8 mouse cellular contexts compared by ENCODE assay signal in genomic region chrX:73965307-73965706, GRCm38 (mm10). TPM values are rescaled to one million over a fixed set of nuclear protein-coding genes. Genes with fewer than 3 reads are reported as not detected.
DNase-seq lines count a peak whose midpoint lies in the region; ATAC-seq lines count a peak whose summit lies in the region.

No protein-coding gene starts in this region.

- H3K4me1 ChIP-seq in heart, embryonic 14.5 days (ENCODE audit: control insufficient read depth in 2 of 2, insufficient read depth in 2 of 2, low read length in 2 of 2) = peaks cover 7 to 15% of the 10 kb centered on the region in 2 experiments
- H3K4me1 ChIP-seq in liver, embryonic 12.5 days = peaks cover 48% of the 10 kb centered on the region
- peaks cover 9% of the 10 kb centered on the region; the same call in 1 of the 2 replicates for H3K4me1 ChIP-seq in neural tube, embryonic 14.5 days (ENCODE audit: control insufficient read depth, insufficient read depth, low read length)

- peak overlapping the region; percentile 69 to 73 for H3K4me3 ChIP-seq in heart, embryonic 14.5 days (ENCODE audit: control insufficient read depth in 1 of 2, insufficient read depth in 1 of 2, low read depth in 1 of 2, low read length in 2 of 2)
- H3K4me3 ChIP-seq in liver, embryonic 12.5 days = peak overlapping the region; percentile 82
- peak overlapping the region; percentile 55 for H3K4me3 ChIP-seq in neural tube, embryonic 14.5 days (ENCODE audit: low read depth, low read length)

- peak overlapping the region; percentile 82 for H3K9ac ChIP-seq in heart, embryonic 14.5 days (ENCODE audit: low read length)
- peak overlapping the region; percentile 86 for H3K9ac ChIP-seq in liver, embryonic 12.5 days
- H3K9ac ChIP-seq in neural tube, embryonic 14.5 days (replicated peaks; ENCODE audit: low read depth, low read length) = peak overlapping the region; percentile 69

- peak; percentile 30 for DNase-seq in urinary bladder, postnatal 25 days (ENCODE audit: low spot score)
- DNase-seq in urinary bladder, postnatal 10 days (ENCODE audit: low spot score) = no peak
- DNase-seq in cerebellum, postnatal 25 days = peak; percentile 35 to 67
- peak; percentile 52 to 73 for DNase-seq in kidney, postnatal 25 days
- peak; percentile 70 to 82 for DNase-seq in thymus, postnatal 36 days

- H3K27ac ChIP-seq in heart, embryonic 14.5 days (replicated peaks in 1 of 2; ENCODE audit: control insufficient read depth in 1 of 2, insufficient read depth in 1 of 2, low read depth in 2 of 2, low read length in 2 of 2) = peak overlapping the region; percentile 97 to 100
- peak overlapping the region; percentile 99 for H3K27ac ChIP-seq in liver, embryonic 12.5 days
- H3K27ac ChIP-seq in neural tube, embryonic 14.5 days (ENCODE audit: low read depth, low read length) = peak overlapping the region; percentile 93

- no peaks in the 10 kb centered on the region for H3K27me3 ChIP-seq in heart, embryonic 14.5 days (ENCODE audit: control insufficient read depth, insufficient read depth, low read length)
- H3K27me3 ChIP-seq in liver, embryonic 12.5 days (replicated peaks) = peaks cover 12% of the 10 kb centered on the region; the same call in 1 of the 2 replicates
- H3K27me3 ChIP-seq in neural tube, embryonic 14.5 days (ENCODE audit: control insufficient read depth, insufficient read depth, low read length) = no peaks in the 10 kb centered on the region

- peaks cover 25% of the 10 kb centered on the region for H3K36me3 ChIP-seq in heart, embryonic 14.5 days (ENCODE audit: control insufficient read depth, insufficient read depth, low read length)
- H3K36me3 ChIP-seq in liver, embryonic 12.5 days = peaks cover 41% of the 10 kb centered on the region
- no peaks in the 10 kb centered on the region for H3K36me3 ChIP-seq in neural tube, embryonic 14.5 days (ENCODE audit: control insufficient read depth, insufficient read depth, low read length)

- H3K4me2 ChIP-seq in heart, embryonic 14.5 days (ENCODE audit: low read length) = peak overlapping the region; percentile 68
- H3K4me2 ChIP-seq in liver, embryonic 12.5 days = peak overlapping the region; percentile 78
- H3K4me2 ChIP-seq in neural tube, embryonic 14.5 days (ENCODE audit: low read depth, low read length) = peak overlapping the region; percentile 71

- ATAC-seq in heart, embryonic 14.5 days (ENCODE audit: insufficient number of reproducible peaks, insufficient read depth, low FRiP score, low read depth) = no peak
- ATAC-seq in liver, embryonic 12.5 days = no peak
- no peak for ATAC-seq in neural tube, embryonic 14.5 days (ENCODE audit: low read depth)

- no peaks in the 10 kb centered on the region for H3K9me3 ChIP-seq in heart, embryonic 14.5 days (ENCODE audit: control insufficient read depth, low read length)
- H3K9me3 ChIP-seq in liver, embryonic 12.5 days (replicated peaks) = no peaks in the 10 kb centered on the region
- no peaks in the 10 kb centered on the region for H3K9me3 ChIP-seq in neural tube, embryonic 14.5 days (ENCODE audit: control insufficient read depth, low read length)

- 14% methylated on average over 20 of the region's 20 CpGs for WGBS in heart, embryonic 14.5 days
- 9% methylated on average over 20 of the region's 20 CpGs for WGBS in liver, embryonic 12.5 days (ENCODE audit: insufficient replicate concordance)
- 18% methylated on average over 18 of the region's 20 CpGs for WGBS in neural tube, embryonic 14.5 days

RNA-seq across cellular contexts. Expression of gene Hcfc1, which starts 0.8 kb away (rescaled TPM):
- polyA plus RNA-seq in heart, embryonic 14.5 days (2014; fragmentation: Nextera tagmentation; extraction: Ambion mirVana) = 35.6 and 36.6 TPM in 2 replicates
- 51.8 and 59.7 TPM in 2 replicates for polyA plus RNA-seq in liver, embryonic 12.5 days (2016; fragmentation: Nextera tagmentation; extraction: Ambion mirVana)
- 59.6 and 63.5 TPM in 2 replicates for polyA plus RNA-seq in neural tube, embryonic 14.5 days (2014; fragmentation: Nextera tagmentation; extraction: Ambion mirVana)

RNA-seq across cellular contexts. Expression of gene Renbp, which starts 34.7 kb away (rescaled TPM):
- polyA plus RNA-seq in heart, embryonic 14.5 days (2014; fragmentation: Nextera tagmentation; extraction: Ambion mirVana) = 55.5 and 63.7 TPM in 2 replicates
- polyA plus RNA-seq in liver, embryonic 12.5 days (2016; fragmentation: Nextera tagmentation; extraction: Ambion mirVana) = 21.2 and 22.9 TPM in 2 replicates
- polyA plus RNA-seq in neural tube, embryonic 14.5 days (2014; fragmentation: Nextera tagmentation; extraction: Ambion mirVana) = 6.5 and 7.9 TPM in 2 replicates

RNA-seq across cellular contexts. Expression of gene Naa10, which starts 43.6 kb away (rescaled TPM):
- polyA plus RNA-seq in heart, embryonic 14.5 days (2014; fragmentation: Nextera tagmentation; extraction: Ambion mirVana) = 84.4 and 84.8 TPM in 2 replicates
- 140 and 148 TPM in 2 replicates for polyA plus RNA-seq in liver, embryonic 12.5 days (2016; fragmentation: Nextera tagmentation; extraction: Ambion mirVana)
- polyA plus RNA-seq in neural tube, embryonic 14.5 days (2014; fragmentation: Nextera tagmentation; extraction: Ambion mirVana) = 94.5 and 106 TPM in 2 replicates

RNA-seq across cellular contexts. Expression of gene Arhgap4, which starts 43.6 kb away (rescaled TPM):
- 1.1 and 1.5 TPM in 2 replicates for polyA plus RNA-seq in heart, embryonic 14.5 days (2014; fragmentation: Nextera tagmentation; extraction: Ambion mirVana)
- 7.1 and 8.6 TPM in 2 replicates for polyA plus RNA-seq in liver, embryonic 12.5 days (2016; fragmentation: Nextera tagmentation; extraction: Ambion mirVana)
- polyA plus RNA-seq in neural tube, embryonic 14.5 days (2014; fragmentation: Nextera tagmentation; extraction: Ambion mirVana) = 3.3 and 3.8 TPM in 2 replicates

RNA-seq across cellular contexts. Expression of gene Irak1, which starts 58.4 kb away (rescaled TPM):
- polyA plus RNA-seq in heart, embryonic 14.5 days (2014; fragmentation: Nextera tagmentation; extraction: Ambion mirVana) = 41.4 and 44.6 TPM in 2 replicates
- 44.6 and 45.8 TPM in 2 replicates for polyA plus RNA-seq in liver, embryonic 12.5 days (2016; fragmentation: Nextera tagmentation; extraction: Ambion mirVana)
- polyA plus RNA-seq in neural tube, embryonic 14.5 days (2014; fragmentation: Nextera tagmentation; extraction: Ambion mirVana) = 31.3 and 39.7 TPM in 2 replicates
